In genomic region chr12:91780531-91780930, GRCm38 (mm10) we compare ENCODE assay signal across 17 mouse cellular contexts.
"Had no signal": no experiment of that assay in that cellular context is flagged by ENCODE, and none has a peak within 500 bp of the region (broad histone marks: within the 10 kb centered on the region; RNA-seq: fewer than 3 reads in every experiment).

No protein-coding gene starts in this region.

- H3K4me3 ChIP-seq: midbrain, embryonic 10.5 days; midbrain, embryonic 12.5 days; neural tube, embryonic 13.5 days; neural tube, embryonic 15.5 days had no signal

- H3K36me3 ChIP-seq: midbrain, embryonic 10.5 days; midbrain, embryonic 12.5 days; neural tube, embryonic 13.5 days; neural tube, embryonic 15.5 days had no signal

- H3K9me3 ChIP-seq: midbrain, embryonic 10.5 days; midbrain, embryonic 12.5 days; neural tube, embryonic 13.5 days; neural tube, embryonic 15.5 days had no signal

- DNase-seq: lung, adult 18-20 months; lung, embryonic 14.5 days; lung, postnatal 10 days; lung, postnatal 4 days; midbrain, embryonic 14.5 days; retina, postnatal 1 day; right cerebral cortex, adult 18-20 months; right cerebral cortex, postnatal 25 days; right cerebral cortex, postnatal 4 days; spleen, adult 18-20 months; thymus, adult 18-20 months; thymus, postnatal 14 days; thymus, postnatal 36 days had no signal

- H3K27me3 ChIP-seq: neural tube, embryonic 13.5 days; neural tube, embryonic 15.5 days had no signal

- H3K27ac ChIP-seq: midbrain, embryonic 10.5 days; midbrain, embryonic 12.5 days; neural tube, embryonic 13.5 days; neural tube, embryonic 15.5 days had no signal

- H3K4me2 ChIP-seq: lung, embryonic 14.5 days; midbrain, embryonic 12.5 days; neural tube, embryonic 13.5 days; neural tube, embryonic 15.5 days had no signal

- H3K9ac ChIP-seq: lung, embryonic 14.5 days; midbrain, embryonic 12.5 days; neural tube, embryonic 13.5 days; neural tube, embryonic 15.5 days had no signal
